Mouse (Mus musculus): ENCODE results near the gene Vasn. TPM values are rescaled to one million over a fixed set of nuclear protein-coding genes. Genes with fewer than 3 reads are reported as not detected.
"Not testable (repeated sequence)": the region's sequence is repeated elsewhere in the genome, so short reads cannot be mapped to it uniquely, and the experiment has no call there.

The Vasn gene
- total RNA-seq, 2 experiments from 2014 or later = 5.7 to 6.2 TPM

- TF ChIP-seq CTCF (conservative IDR thresholded peaks at IDR 0.05) = no peak
- no peak overlapping the region for H3K27ac ChIP-seq
- H3K4me3 ChIP-seq = no peak overlapping the region
- DNase-seq (ENCODE audit: low spot score in 2 of 2) = no peak
These were observed 30.6 kb downstream of the Vasn start for GRCm38 (mm10) chr16:4670317-4670716.

GRCm38 (mm10) chr16:4674091-4674490 lies 34.4 kb downstream of the Vasn start:
- no peak for TF ChIP-seq CTCF (conservative IDR thresholded peaks at IDR 0.05)
- DNase-seq (ENCODE audit: low spot score in 2 of 2) = no peak
- Histone ChIP-seq H3K27ac (no peak overlapping the region), H3K4me3 (no peak overlapping the region)

- no peak for DNase-seq (ENCODE audit: low spot score in 2 of 2)
- H3K27ac ChIP-seq = no peak overlapping the region
- no peak overlapping the region for H3K4me3 ChIP-seq
- TF ChIP-seq CTCF (conservative IDR thresholded peaks at IDR 0.05) = no peak
These were observed 37.1 kb downstream of the Vasn start for GRCm38 (mm10) chr16:4676836-4677235.

- Histone ChIP-seq H3K27ac (no peak overlapping the region), H3K4me3 (no peak overlapping the region; the same call in 1 of the 2 replicates)
- TF ChIP-seq CTCF (conservative IDR thresholded peaks at IDR 0.05) = no peak
- DNase-seq (ENCODE audit: low spot score in 2 of 2) = no peak
These were observed 38.3 kb downstream of the Vasn start for GRCm38 (mm10) chr16:4678080-4678479.

- no peak for TF ChIP-seq CTCF (conservative IDR thresholded peaks at IDR 0.05)
- Histone ChIP-seq H3K4me3 (peak within 1 kb of the TSS; percentile 91), H3K27ac (peak within 1 kb of the TSS; percentile 67)
- DNase-seq (ENCODE audit: low spot score in 2 of 2) = peak; percentile 83 to 91
These were observed 39.6 kb downstream of the Vasn start, which contains the start of gene Coro7 for GRCm38 (mm10) chr16:4679121-4680018. Gene Coro7, minus strand, starts transcription at chr16:4679777.

- not testable (repeated sequence) for H3K27ac ChIP-seq; DNase-seq (ENCODE audit: low spot score in 2 of 2); H3K4me3 ChIP-seq
These were observed 41.2 kb downstream of the Vasn start for GRCm38 (mm10) chr16:4680922-4681455.

GRCm38 (mm10) chr16:4682628-4683179 lies 43.0 kb downstream of the Vasn start:
- no peak for DNase-seq (ENCODE audit: low spot score in 2 of 2)
- Histone ChIP-seq H3K4me3 (peak overlapping the region; percentile 99; the same call in 1 of the 2 replicates), H3K27ac (peak overlapping the region; percentile 99)
- no peak for TF ChIP-seq CTCF (conservative IDR thresholded peaks at IDR 0.05)

GRCm38 (mm10) chr16:4683193-4683580 lies 43.4 kb downstream of the Vasn start:
- Histone ChIP-seq H3K27ac (peak overlapping the region; percentile 99), H3K4me3 (peak overlapping the region; percentile 99)
- no peak for DNase-seq (ENCODE audit: low spot score in 2 of 2)
- no peak for TF ChIP-seq CTCF (conservative IDR thresholded peaks at IDR 0.05)

GRCm38 (mm10) chr16:4683581-4684456 lies 44.1 kb downstream of the Vasn start:
- H3K27ac ChIP-seq = peak overlapping the region; percentile 99
- peak overlapping the region; percentile 99 for H3K4me3 ChIP-seq
- DNase-seq (ENCODE audit: low spot score in 2 of 2) = peak; percentile 93 to 98
- no peak for TF ChIP-seq CTCF (conservative IDR thresholded peaks at IDR 0.05)

GRCm38 (mm10) chr16:4684457-4684791 lies 44.7 kb downstream of the Vasn start:
- peak overlapping the region; percentile 99 for H3K27ac ChIP-seq
- peak overlapping the region; percentile 99 for H3K4me3 ChIP-seq
- no peak for DNase-seq (ENCODE audit: low spot score in 2 of 2)
- no peak for TF ChIP-seq CTCF (conservative IDR thresholded peaks at IDR 0.05)

- TF ChIP-seq CTCF (conservative IDR thresholded peaks at IDR 0.05) = peak; percentile 55
- not testable (repeated sequence) for DNase-seq (ENCODE audit: low spot score in 2 of 2)
These were observed 49.6 kb downstream of the Vasn start for GRCm38 (mm10) chr16:4689371-4689770.

More at GRCm38 (mm10) chr16:4689371-4689770, 49.6 kb downstream of the Vasn start:
- H3K4me3 ChIP-seq, H3K27ac ChIP-seq: not testable (repeated sequence)

Other genes starting within 250 kb of the Vasn start
- 100 to 1,000 TPM; 104 to 109 TPM for gene Adcy9, start 219.4 kb upstream of the Vasn start, total RNA-seq (2021)
- gene Srl, start 98.1 kb upstream of the Vasn start, total RNA-seq (2021) = 10 to 100 TPM; 13.2 to 14.9 TPM
- 1 to 10 TPM; 5.3 to 6.8 TPM for gene Tfap4, start 80.1 kb upstream of the Vasn start, total RNA-seq (2021)
- 10 to 100 TPM; 11.0 to 13.9 TPM for gene Glis2, start 45.2 kb upstream of the Vasn start, total RNA-seq (2021)
- gene Pam16, start 15.0 kb upstream of the Vasn start, total RNA-seq (2021) = 10 to 100 TPM; 72.3 to 75.2 TPM
- gene Dnaja3, start within 50 bp of the Vasn start, total RNA-seq (2021) = 10 to 100 TPM; 61.2 to 65.4 TPM
- 10 to 100 TPM; 85.6 to 93.4 TPM for gene Coro7, start 39.8 kb downstream of the Vasn start, total RNA-seq (2021)
- gene Nmral1, start 79.4 kb downstream of the Vasn start, total RNA-seq (2021) = 10 to 100 TPM; 16.8 to 17.4 TPM
- 10 to 100 TPM; 91.8 to 92.0 TPM for gene Hmox2, start 86.4 kb downstream of the Vasn start, total RNA-seq (2021)
- gene Cdip1, start 150.4 kb downstream of the Vasn start, total RNA-seq (2021) = 100 to 1,000 TPM; 230 to 241 TPM
- gene 4930562C15Rik, start 195.5 kb downstream of the Vasn start, total RNA-seq (2021) = not detected
- 10 to 100 TPM; 95.8 to 96.4 TPM for gene Ubald1, start 240.4 kb downstream of the Vasn start, total RNA-seq (2021)
- 100 to 1,000 TPM; 211 to 212 TPM for gene Mgrn1, start 246.3 kb downstream of the Vasn start, total RNA-seq (2021)